Mouse (Mus musculus) hindbrain, embryonic 14.5 days (tissue): ENCODE data around the gene Cep78. TPM values are rescaled to one million over a fixed set of nuclear protein-coding genes. Genes with fewer than 3 reads are reported as not detected.
A peak's percentile ranks its signal among the peaks of the same experiment; 100 is the strongest.

Source experiments
- ATAC-seq: fragments of 200-750 bp; cut with Nextera tagmentation; 2 replicates; pipeline ENCODE4 v1.8.0; 2017; ENCODE audit warnings: moderate number of reproducible peaks, mild to moderate bottlenecking, moderate TSS enrichment, moderate library complexity; ENCODE audit not compliant: low FRiP score
- DNase-seq: peaks from one replicate; pipeline ENCODE4 v3.0.0-alpha.2; 2015; ENCODE audit warnings: low spot score
- H3K27ac ChIP-seq: fragments of 300-500 bp; sonication (generic); 2 replicates; pipeline ENCODE4 v1.5.1; 2014; ENCODE audit warnings: mild to moderate bottlenecking, moderate library complexity
- H3K27me3 ChIP-seq: fragments of 300-500 bp; sonication (generic); 2 replicates; pipeline ENCODE4 v1.6.1; 2014; ENCODE audit warnings: mild to moderate bottlenecking, low read length, mixed read lengths; ENCODE audit not compliant: control insufficient read depth, insufficient read depth
- H3K36me3 ChIP-seq: fragments of 300-500 bp; sonication (generic); replicated peaks from 2 replicates; pipeline ENCODE4 v1.6.1; 2014; ENCODE audit not compliant: control insufficient read depth, insufficient read depth
- H3K4me1 ChIP-seq: fragments of 300-500 bp; sonication (generic); replicated peaks from 2 replicates; pipeline ENCODE4 v1.6.1; 2014; ENCODE audit warnings: antibody characterized with exemption, low read length, mixed read lengths; ENCODE audit not compliant: control insufficient read depth, insufficient read depth
- H3K4me2 ChIP-seq: fragments of 300-500 bp; sonication (generic); replicated peaks from 2 replicates; pipeline ENCODE4 v1.6.1; 2014; ENCODE audit warnings: mild to moderate bottlenecking, moderate library complexity
- H3K4me3 ChIP-seq: fragments of 300-500 bp; sonication (generic); replicated peaks from 2 replicates; pipeline ENCODE4 v1.5.1; 2014; ENCODE audit warnings: mild to moderate bottlenecking, low read length
- H3K9ac ChIP-seq: fragments of 300-500 bp; sonication (generic); 2 replicates; pipeline ENCODE4 v1.6.1; 2014
- H3K9me3 ChIP-seq: fragments of 300-500 bp; sonication (generic); 2 replicates; pipeline ENCODE4 v1.6.1; 2016; ENCODE audit warnings: low read length; ENCODE audit not compliant: control insufficient read depth
- WGBS: fragments of 180-500 bp; shearing (Covaris S2); extraction: QIAGEN DNeasy Blood & Tissue Kit; methylation state at CpG from one replicate; pipeline ENCODE4 v1.1.7; 2014; 5-methylcytosine and 5-hydroxymethylcytosine counted together
- polyA plus RNA-seq: library from polyadenylated mRNA; unstranded; fragments of >200 nt; fragmentation: Nextera tagmentation; extraction: Ambion mirVana; gene quantifications from 2 replicates; pipeline ENCODE4 v1.2.1, GENCODE M21; 2014

The Cep78 gene
- polyA plus RNA-seq, 1 experiment from 2014 or later, result 29.4 TPM

DNA sequence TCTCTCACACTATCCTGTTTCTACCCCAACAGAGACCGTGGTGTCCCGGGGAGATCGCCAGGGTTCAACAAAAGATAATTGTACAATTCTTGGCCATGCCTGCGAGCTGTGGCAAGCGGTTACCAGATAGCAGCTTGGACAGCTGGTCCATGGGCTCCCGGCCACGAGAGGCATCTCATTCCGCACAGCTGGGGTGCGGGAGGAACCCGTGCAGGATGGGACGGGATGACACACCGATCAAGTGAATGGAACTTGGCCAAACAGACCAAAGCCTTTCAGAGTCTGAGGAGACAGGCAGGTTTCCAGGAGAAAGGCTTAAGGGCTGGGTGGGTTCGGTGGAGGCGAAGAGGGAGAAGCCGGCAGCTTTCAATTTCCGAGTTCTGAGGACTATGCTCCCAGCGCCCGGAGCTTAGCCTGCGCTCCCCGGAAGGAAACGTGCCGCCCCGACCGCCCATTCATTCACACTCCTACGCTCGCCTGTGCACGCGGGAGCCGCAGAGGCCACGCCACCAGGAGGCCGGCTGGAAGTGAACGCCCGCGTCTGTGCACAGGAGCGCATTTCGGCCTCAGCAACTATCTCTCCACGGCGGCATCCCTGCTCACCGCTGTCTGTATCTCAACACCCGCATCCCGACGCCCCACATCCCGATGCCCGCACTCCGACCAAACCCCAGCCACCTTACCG, 60.5 kb downstream of the Cep78 start:
- no peaks in the 10 kb centered on the region for H3K9me3 ChIP-seq
- peaks cover 12% of the 10 kb centered on the region for H3K4me1 ChIP-seq
- peak overlapping the region; percentile 83 for H3K27ac ChIP-seq
- peak overlapping the region; percentile 67 for H3K9ac ChIP-seq
- WGBS, result under 1% methylated on average over 46 of the region's 46 CpGs
- H3K36me3 ChIP-seq, result peaks cover 4% of the 10 kb centered on the region; the same call in 1 of the 2 replicates
- DNase-seq (peak; percentile 62), ATAC-seq (peak; percentile 64)
- H3K4me3 ChIP-seq, result peak overlapping the region; percentile 58
- peak overlapping the region; percentile 93 for H3K4me2 ChIP-seq
- no peaks in the 10 kb centered on the region for H3K27me3 ChIP-seq

DNA sequence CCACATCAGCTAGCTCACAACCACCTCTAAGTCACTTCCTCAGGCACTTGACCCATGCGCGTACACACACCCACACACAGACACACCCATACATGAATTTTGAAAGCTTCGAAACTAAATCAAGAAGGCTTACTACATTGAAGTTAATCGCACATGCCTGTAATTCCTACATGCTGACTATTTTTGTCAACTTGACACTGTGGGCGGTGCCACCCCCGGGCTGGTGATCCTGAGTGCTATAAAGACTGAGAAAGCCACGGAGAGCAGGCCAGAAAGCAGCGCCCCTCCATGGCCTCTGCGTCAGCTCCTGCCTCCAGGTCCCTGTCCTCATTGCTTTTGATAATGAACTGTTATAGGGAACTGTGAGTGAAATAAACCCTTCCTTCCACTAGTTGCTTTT, 61.4 kb downstream of the Cep78 start:
- Histone ChIP-seq H3K9me3 (no peaks in the 10 kb centered on the region), H3K4me3 (peak overlapping the region; percentile 58), H3K4me1 (peaks cover 12% of the 10 kb centered on the region), H3K27ac (peak overlapping the region; percentile 83), H3K4me2 (peak overlapping the region; percentile 93), H3K27me3 (no peaks in the 10 kb centered on the region), H3K36me3 (peaks cover 9% of the 10 kb centered on the region; the same call in 1 of the 2 replicates), H3K9ac (peak overlapping the region; percentile 67)
- 28% methylated on average over 9 of the region's 9 CpGs for WGBS
- ATAC-seq (no peak), DNase-seq (no peak)

GRCm38 (mm10) chr19:15919336-15919735, 65.5 kb downstream of the Cep78 start:
- DNase-seq (no peak), ATAC-seq (no peak)
- Histone ChIP-seq H3K4me2 (no peak overlapping the region), H3K36me3 (peaks cover 25% of the 10 kb centered on the region), H3K4me1 (peaks cover 6% of the 10 kb centered on the region), H3K27me3 (no peaks in the 10 kb centered on the region), H3K27ac (no peak overlapping the region), H3K4me3 (no peak overlapping the region), H3K9ac (no peak overlapping the region), H3K9me3 (no peaks in the 10 kb centered on the region)
- 95% methylated on average over 7 of the region's 7 CpGs for WGBS

DNA sequence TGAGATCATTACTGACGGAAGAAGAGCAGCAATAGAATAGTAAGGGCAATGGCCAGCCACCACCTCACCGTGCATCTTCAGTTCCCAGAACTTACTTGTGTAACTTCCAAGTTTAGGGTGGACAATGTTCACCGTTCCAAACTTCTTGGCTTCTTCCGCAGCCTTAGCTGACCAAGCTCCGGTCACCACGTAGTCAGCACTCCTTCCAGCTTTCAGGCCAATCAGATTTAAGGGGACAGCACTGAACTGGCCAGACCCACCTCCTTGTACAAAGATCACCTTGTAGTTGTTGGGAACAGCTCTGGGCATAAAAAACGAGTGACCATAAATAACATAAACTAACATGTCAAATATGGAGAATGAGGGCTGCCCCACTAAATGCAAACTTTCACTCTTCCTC, 66.7 kb downstream of the Cep78 start:
- H3K9me3 ChIP-seq, result no peaks in the 10 kb centered on the region
- no peaks in the 10 kb centered on the region for H3K27me3 ChIP-seq
- no peak overlapping the region for H3K4me3 ChIP-seq
- no peak for DNase-seq
- no peak overlapping the region for H3K9ac ChIP-seq
- peaks cover 1% of the 10 kb centered on the region for H3K4me1 ChIP-seq
- 98% methylated on average over 7 of the region's 7 CpGs for WGBS
- no peak for ATAC-seq
- H3K36me3 ChIP-seq, result peaks cover 37% of the 10 kb centered on the region
- H3K27ac ChIP-seq, result no peak overlapping the region
- no peak overlapping the region for H3K4me2 ChIP-seq

GRCm38 (mm10) chr19:15913249-15913997, 71.4 kb downstream of the Cep78 start:
- DNase-seq (no peak), ATAC-seq (no peak)
- Histone ChIP-seq H3K4me1 (no peaks in the 10 kb centered on the region), H3K4me2 (no peak overlapping the region), H3K36me3 (peaks cover 35% of the 10 kb centered on the region), H3K4me3 (no peak overlapping the region), H3K9ac (no peak overlapping the region), H3K27ac (no peak overlapping the region), H3K27me3 (no peaks in the 10 kb centered on the region), H3K9me3 (no peaks in the 10 kb centered on the region)
- WGBS, result 94% methylated on average over 9 of the region's 9 CpGs

- Histone ChIP-seq H3K9me3 (no peaks in the 10 kb centered on the region), H3K27me3 (no peaks in the 10 kb centered on the region), H3K9ac (no peak overlapping the region), H3K36me3 (peaks cover 40% of the 10 kb centered on the region), H3K4me2 (no peak overlapping the region), H3K4me3 (no peak overlapping the region), H3K4me1 (no peaks in the 10 kb centered on the region), H3K27ac (no peak overlapping the region)
- ATAC-seq (no peak), DNase-seq (no peak)
- WGBS, result 94% methylated on average over 5 of the region's 5 CpGs
Measured at GRCm38 (mm10) chr19:15911441-15911840, 73.3 kb downstream of the Cep78 start.

- Histone ChIP-seq H3K9ac (no peak overlapping the region), H3K36me3 (peaks cover 44% of the 10 kb centered on the region), H3K27ac (no peak overlapping the region), H3K4me2 (no peak overlapping the region), H3K4me1 (no peaks in the 10 kb centered on the region), H3K4me3 (no peak overlapping the region), H3K27me3 (no peaks in the 10 kb centered on the region), H3K9me3 (no peaks in the 10 kb centered on the region)
- ATAC-seq (no peak), DNase-seq (no peak)
- 96% methylated on average over 3 of the region's 3 CpGs for WGBS
Measured at GRCm38 (mm10) chr19:15910987-15911386, 73.8 kb downstream of the Cep78 start.

GRCm38 (mm10) chr19:15910488-15910887, 74.3 kb downstream of the Cep78 start:
- Histone ChIP-seq H3K27me3 (no peaks in the 10 kb centered on the region), H3K9me3 (no peaks in the 10 kb centered on the region), H3K9ac (no peak overlapping the region), H3K27ac (no peak overlapping the region), H3K36me3 (peaks cover 48% of the 10 kb centered on the region), H3K4me3 (no peak overlapping the region), H3K4me1 (no peaks in the 10 kb centered on the region), H3K4me2 (no peak overlapping the region)
- no peak for ATAC-seq
- no peak for DNase-seq
- 97% methylated on average over 1 of the region's 1 CpGs for WGBS

DNA sequence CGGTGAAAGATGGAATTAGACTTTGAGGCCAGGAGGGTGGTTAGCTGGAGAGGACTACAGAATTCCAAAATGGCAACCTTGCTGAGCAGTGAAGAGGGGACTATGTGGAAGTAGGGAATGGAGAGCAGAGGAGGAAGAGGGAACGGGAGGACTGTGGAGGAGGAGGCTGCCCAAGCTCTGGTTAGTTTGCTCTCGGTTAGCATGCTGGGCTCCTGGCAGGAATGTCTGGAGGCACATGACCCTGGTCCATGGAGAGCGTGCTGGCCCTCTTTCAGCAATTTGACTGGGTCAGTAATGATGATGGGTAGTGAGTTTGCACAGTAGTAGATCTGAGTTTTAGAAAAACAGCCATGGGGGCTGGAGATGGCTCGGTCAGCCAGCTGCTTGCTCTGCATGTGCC, 76.8 kb downstream of the Cep78 start:
- Histone ChIP-seq H3K36me3 (peaks cover 34% of the 10 kb centered on the region), H3K27ac (no peak overlapping the region), H3K9ac (no peak overlapping the region), H3K4me1 (peaks cover 6% of the 10 kb centered on the region; the same call in 1 of the 2 replicates), H3K9me3 (no peaks in the 10 kb centered on the region), H3K4me3 (no peak overlapping the region), H3K4me2 (no peak overlapping the region), H3K27me3 (no peaks in the 10 kb centered on the region)
- 91% methylated on average over 5 of the region's 5 CpGs for WGBS
- ATAC-seq (no peak), DNase-seq (no peak)
